Mouse (Mus musculus) regulatory T cell (primary cell): ENCODE results near the gene Gm20594.

Experiments used
- in situ Hi-C: fragments of 300-600 bp; cut with MboI, MseI; formaldehyde crosslinking; loops from one replicate; pipeline ENCODE4 v1.15.1; 2025; ENCODE audit warnings: high pct_unique_total_duplicates

Gm20594 gene

GRCm38 (mm10) chr6:79817616-79818015 lies at the start of gene Gm20594:
Gene Gm20594, plus strand, starts transcription at chr6:79817916.
- in situ Hi-C loops, result no loop called here

GRCm38 (mm10) chr6:79818114-79818513 lies 398 bp downstream of the Gm20594 start:
- in situ Hi-C loops, result no loop called here

- in situ Hi-C loops, result no loop called here
These were observed 16.1 kb downstream of the Gm20594 start for GRCm38 (mm10) chr6:79833845-79834244.

GRCm38 (mm10) chr6:79846829-79847228 lies 29.1 kb downstream of the Gm20594 start:
- in situ Hi-C loops, result no loop called here
